Mouse (Mus musculus): ENCODE results near the gene Spata33. TPM values are rescaled to one million over a fixed set of nuclear protein-coding genes. Genes with fewer than 3 reads are reported as not detected.
"Not testable (repeated sequence)": the region's sequence is repeated elsewhere in the genome, so short reads cannot be mapped to it uniquely, and the experiment has no call there.

Spata33 gene
- polyA plus RNA-seq, 3 experiments from 2014 or later, result not detected

DNA sequence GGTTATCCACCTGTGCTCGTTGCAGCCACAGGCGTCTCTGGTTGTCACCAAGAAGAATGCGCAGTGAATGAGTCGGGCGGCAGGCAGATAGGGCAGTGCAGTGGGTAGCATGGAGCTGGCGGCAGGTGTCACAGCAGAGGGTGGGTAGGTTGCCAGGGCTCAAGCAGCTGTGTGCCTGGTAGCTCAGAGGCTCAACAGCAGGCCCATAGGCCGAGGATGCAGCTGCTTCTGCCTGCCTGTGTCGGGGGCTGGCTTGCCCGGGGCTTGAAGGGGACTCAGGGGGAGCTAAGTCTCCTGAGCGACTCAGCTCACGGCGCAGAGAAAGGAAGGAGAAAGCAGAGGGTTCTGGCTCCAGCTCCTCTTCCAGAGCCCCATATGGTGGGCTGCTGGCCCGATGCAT is 20.7 kb downstream of the Spata33 start:
- ATAC-seq, result no peak

- ATAC-seq, result no peak
These were observed 21.1 kb downstream of the Spata33 start for GRCm38 (mm10) chr8:123233760-123234159.

DNA sequence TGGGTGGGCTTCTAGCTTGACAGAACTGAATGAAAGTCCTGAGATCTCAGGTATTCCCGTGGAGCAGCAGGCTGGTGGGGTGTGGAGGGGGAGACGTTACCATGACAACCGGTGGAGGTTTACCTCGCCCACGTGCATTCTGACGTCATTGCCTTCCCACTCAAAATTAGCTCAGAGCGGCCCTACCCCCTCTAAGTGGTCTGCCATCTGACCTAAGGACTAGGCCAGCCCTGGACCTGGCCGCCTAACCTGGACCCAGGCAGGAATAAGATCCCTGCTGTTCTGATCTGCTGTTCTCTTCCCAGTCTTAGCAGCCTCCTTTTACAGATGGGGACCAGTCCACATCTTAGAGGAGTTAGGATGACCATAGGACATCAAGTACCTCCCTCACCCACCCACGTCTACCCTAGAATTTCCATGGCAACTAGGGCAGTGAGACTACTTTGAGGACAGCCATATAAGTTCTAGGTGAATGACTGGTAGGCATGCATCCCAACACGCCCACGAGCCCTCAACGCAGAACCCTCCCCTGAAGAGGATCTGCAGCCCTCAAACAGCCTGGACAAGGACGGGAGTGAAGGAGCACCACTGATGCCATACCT is 22.4 kb downstream of the Spata33 start:
- ATAC-seq, result no peak

GRCm38 (mm10) chr8:123235520-123236497 is 23.2 kb downstream of the Spata33 start, which contains the start of gene Spata2l:
TSS of gene Spata2l (minus strand) at chr8:123236233.
- ATAC-seq, result peak; percentile 99

DNA sequence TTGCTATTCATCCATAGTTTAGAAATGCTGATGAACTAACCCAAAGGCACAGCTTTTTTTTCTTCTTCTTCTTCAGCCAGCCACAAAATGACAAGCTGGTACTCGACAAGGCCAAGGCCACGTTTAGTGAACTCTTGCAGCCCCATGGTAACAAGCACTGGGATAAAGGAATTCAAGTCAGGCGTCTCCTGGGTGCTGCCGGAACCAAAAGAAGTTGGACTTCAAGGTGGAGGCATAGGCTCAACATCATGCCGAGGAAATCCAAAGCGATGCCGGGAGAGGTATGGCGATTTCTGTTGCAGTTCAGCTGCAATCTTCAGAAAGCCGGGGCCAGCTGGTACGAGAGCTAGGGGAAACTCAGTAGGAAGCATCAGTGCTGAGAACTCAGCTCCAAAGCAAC is 26.8 kb downstream of the Spata33 start:
- ATAC-seq, result no peak

GRCm38 (mm10) chr8:123242107-123242923 is 29.7 kb downstream of the Spata33 start:
- no peak for ATAC-seq

DNA sequence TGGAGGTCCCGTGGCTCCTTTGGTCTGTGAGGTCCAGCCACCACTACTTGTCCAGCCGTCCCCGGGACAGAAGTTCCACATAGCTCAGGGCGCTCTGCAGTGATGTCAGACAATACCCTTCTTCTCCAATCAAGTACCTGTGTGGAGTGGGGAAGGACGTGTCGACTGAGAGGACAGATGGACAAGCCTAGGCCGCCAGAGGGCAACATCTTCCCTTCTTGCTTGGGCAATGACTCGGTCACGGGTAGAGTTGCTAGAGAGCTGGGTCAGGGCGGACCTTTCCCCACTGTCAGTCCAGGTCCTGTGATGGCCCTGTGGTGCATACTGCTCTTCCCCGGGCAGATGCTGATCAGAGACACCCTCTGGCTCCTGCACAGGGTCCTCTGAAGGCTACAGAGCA is 30.4 kb downstream of the Spata33 start:
- no peak for ATAC-seq

- ATAC-seq, result no peak
These were observed 31.8 kb downstream of the Spata33 start for GRCm38 (mm10) chr8:123244382-123244781.

- ATAC-seq, result no peak
These were observed 32.9 kb downstream of the Spata33 start for GRCm38 (mm10) chr8:123245543-123245942.

DNA sequence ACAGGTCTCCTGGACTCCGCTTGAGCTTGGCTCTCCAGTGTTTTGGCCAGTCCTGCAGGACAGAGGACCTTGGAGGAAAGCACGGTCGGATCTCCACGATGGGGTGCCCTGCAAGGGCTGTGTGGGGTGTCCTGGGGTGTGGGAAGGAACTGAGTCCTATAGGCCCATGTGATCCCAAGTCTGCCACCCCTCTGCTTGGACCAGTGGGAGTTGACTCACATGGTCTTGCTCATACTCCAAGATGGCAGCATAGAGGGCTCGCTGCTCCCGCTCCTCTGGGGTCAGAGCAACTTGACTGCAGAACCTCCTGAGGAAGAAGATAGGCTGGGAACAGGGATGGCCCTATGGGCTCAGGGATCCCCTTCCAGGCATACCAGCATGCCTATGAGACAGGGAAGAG is 35.1 kb downstream of the Spata33 start:
- no peak for ATAC-seq

DNA sequence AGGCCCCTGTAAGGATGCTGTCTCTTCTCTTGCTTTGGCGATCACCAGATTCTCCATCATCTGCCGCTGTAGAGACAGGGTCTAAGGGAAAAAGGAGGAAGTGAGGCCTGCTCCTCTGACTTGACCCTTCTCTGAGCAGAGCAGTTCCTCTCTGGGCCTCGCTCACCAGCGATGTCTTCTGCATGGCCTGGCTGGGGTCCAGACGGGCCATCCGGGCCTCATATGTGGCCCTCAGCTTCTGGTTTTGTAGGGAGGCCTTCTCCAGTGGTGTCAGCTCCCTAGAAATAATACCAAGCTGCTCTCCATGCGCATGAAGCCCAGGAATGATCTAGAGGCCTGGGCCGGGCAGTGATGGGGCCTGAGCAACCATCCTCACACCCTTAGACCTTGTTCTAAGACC is 36.0 kb downstream of the Spata33 start:
- no peak for ATAC-seq

DNA sequence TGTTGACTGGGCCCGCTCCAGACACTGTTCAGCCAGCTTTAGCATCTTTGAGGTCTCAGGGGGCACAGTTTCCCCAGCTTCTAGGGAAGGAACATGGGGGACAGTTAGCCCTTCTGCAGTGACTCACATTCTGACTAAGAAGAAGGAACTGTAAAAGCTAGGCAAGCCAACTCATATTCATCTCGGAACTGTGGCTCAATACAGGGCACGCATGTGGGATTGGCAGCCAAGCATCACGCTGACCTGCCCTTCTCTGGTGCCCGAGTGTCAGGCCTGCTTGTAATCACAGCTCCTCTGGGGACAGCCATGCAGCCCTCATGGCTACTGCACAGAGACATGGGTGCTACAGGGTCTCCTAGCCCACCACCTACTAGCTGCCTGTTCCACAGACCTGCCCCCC is 38.3 kb downstream of the Spata33 start:
- no peak for ATAC-seq

DNA sequence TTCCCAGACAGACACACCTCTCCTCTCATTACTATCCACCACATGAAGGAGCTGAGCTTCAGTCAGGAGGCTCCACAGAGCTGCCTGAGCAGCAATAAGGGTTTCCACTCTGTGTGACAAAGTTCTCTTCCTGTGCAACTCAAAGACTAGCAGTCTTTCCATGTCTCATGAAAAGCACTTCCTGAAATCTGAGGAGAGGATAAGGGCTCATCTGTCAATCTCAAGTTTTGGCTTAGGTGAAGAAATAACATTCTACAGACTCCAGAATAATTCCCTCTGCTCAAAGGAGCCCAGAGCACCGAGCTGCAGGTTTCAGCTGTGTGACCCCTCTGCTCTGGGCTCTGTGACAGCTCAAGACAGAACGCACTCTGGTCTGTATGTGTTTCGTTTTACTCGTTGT is 40.3 kb downstream of the Spata33 start:
- no peak for ATAC-seq

GRCm38 (mm10) chr8:123253451-123254098 is 40.9 kb downstream of the Spata33 start:
- ATAC-seq, result peak; percentile 27

GRCm38 (mm10) chr8:123254099-123254885 is 41.7 kb downstream of the Spata33 start, which contains the start of the genes Zfp276 and Vps9d1:
TSS of gene Zfp276 (plus strand) at chr8:123254195.
TSS of gene Vps9d1 (minus strand) at chr8:123254348.
- ATAC-seq, result peak; percentile 74

DNA sequence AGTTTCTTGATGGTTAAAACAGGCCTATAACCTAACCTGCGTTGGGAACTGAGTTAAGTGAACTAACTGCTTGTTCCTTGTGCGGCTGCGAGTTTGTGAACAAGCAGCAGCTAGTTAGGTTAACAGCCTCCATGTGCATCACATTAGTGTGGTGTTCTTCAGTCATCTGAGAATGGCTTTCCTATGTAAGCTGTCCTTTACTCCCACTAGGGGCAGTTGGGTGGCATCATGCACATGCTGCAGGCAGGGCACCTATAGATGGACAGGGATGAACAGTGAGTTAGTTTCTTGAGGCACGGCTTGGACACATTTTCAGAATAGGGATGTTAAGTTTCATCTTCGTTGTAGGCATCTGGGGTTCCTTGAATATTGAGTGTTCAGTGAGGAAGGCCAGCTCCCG is 42.5 kb downstream of the Spata33 start:
- ATAC-seq, result no peak

- ATAC-seq, result no peak
These were observed 44.5 kb downstream of the Spata33 start for GRCm38 (mm10) chr8:123257114-123257513.

DNA sequence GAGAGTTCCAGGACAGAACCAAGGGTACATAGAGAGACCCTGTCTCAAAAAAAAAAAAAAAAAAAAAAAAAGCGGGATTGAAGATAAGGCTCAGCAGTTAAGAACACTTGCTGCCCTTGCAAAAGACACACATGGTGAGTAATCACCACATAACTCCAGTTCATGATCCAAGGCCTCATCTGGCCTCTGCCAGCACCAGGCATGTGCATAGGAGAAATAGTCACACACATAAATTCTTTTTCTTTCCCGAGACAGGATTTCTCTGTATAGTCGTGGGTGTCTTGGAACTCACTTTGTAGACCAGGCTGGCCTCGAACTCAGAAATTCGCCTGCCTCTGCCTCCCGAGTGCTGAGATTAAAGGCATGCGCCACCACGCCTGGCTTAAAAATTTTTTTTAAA is 45.0 kb downstream of the Spata33 start:
- ATAC-seq, result not testable (repeated sequence)

DNA sequence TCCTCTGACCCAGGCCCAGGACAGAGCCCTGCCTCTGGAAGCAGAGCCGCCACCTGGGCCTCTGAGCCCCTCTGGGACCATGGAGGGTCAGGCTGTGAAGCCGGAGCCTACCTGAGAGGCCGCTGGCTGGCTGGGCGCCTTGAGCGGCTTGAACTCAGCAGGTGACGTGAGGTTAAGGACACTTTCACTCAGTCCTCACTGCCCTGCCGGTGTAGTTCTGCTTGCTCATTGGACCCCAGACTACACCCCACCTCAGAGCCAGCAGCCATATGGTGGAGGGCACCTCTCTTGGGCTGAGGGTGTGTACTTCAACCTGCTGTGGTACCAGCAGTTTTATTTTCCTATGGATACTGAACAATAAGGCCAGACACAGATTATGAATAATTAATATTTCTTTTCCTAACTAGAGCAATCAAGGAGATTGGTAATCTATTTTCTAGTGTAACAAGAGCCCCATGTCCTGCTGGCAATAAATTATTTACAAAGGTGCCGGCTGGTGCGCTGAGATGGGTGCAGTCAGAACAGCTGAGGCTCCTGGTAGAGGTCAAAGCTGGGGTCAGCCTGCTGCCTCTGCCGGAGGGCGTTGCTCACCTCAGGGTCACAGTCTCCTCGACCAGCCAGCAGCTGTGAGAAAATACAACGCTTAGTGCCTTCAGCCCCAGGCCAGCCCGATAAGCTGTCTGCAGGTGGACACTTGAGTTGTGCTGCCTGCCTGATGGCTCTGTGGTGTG is 55.5 kb downstream of the Spata33 start:
- ATAC-seq, result no peak

DNA sequence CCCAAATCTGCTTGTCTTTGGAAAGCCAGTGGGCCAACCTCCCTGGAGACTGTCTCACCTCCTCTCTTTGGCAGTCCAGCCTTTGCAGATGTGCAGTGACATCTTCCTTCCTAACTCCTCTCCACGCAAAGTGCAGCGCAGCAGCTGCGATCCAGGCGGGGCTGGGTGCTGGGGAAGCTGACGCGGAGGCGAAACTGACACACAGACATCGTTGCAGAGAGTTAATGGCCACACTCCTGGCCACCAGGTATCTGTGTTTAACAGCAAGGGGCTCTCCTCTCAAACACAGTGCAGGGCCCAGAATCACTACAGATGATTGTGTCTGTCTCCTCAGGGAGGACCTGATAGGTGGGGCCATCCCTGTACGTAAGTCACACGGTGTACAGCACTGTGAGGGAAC is 58.5 kb downstream of the Spata33 start:
- ATAC-seq, result no peak

Measured in inflammation-experienced regulatory T-cells, adult 6 months (primary cell).